Mouse (Mus musculus): Measurements from ENCODE around the gene Smad3.

- TF ChIP-seq GABPA (IDR thresholded peaks at IDR 0.05; ENCODE audit: low read depth, low read length) = no peak
- TF ChIP-seq CTCF (IDR thresholded peaks at IDR 0.05 in 2 of 3, conservative IDR thresholded peaks at IDR 0.05 in 1 of 3; ENCODE audit: control insufficient read depth in 1 of 3, insufficient read depth in 1 of 3, low read depth in 2 of 3, low read length in 3 of 3, poor library complexity in 1 of 3, severe bottlenecking in 1 of 3) = no peak
- no peak for TF ChIP-seq ETS1 (IDR thresholded peaks at IDR 0.05; ENCODE audit: low read depth, low read length)
- no peak for TF ChIP-seq SIN3A (IDR thresholded peaks at IDR 0.05; ENCODE audit: low read length)
- no peak for TF ChIP-seq POLR2A (IDR thresholded peaks at IDR 0.05; ENCODE audit: control insufficient read depth in 1 of 2, insufficient read depth in 1 of 2, low read depth in 1 of 2, low read length in 2 of 2, poor library complexity in 1 of 2)
- no peak for TF ChIP-seq E2F4 (IDR thresholded peaks at IDR 0.05; ENCODE audit: borderline replicate concordance, low read depth, low read length)
Measured at GRCm38 (mm10) chr9:63633334-63633733, 124.5 kb downstream of the Smad3 start.
